Comparison of ENCODE assay signal across 14 mouse cellular contexts in genomic region chr6:145906096-145906890, GRCm38 (mm10). TPM values are rescaled to one million over a fixed set of nuclear protein-coding genes. Genes with fewer than 3 reads are reported as not detected.
DNase-seq lines count a peak whose midpoint lies in the region; ATAC-seq lines count a peak whose summit lies in the region.
"Had no signal": no experiment of that assay in that cellular context is flagged by ENCODE, and none has a peak within 500 bp of the region (broad histone marks: within the 10 kb centered on the region; RNA-seq: fewer than 3 reads in every experiment).

No protein-coding gene starts in this region.

- DNase-seq in heart, postnatal 10 days: peak; percentile 18 to 42
- no peak for DNase-seq in heart, adult 18-20 months
- peak; percentile 58 for DNase-seq in MN1 (ENCODE audit: low spot score)
- DNase-seq in adrenal gland, postnatal 25 days: peak; percentile 57
- peak; percentile 12 to 32 for DNase-seq in kidney, postnatal 4 days
- DNase-seq in urinary bladder, adult 2 months (ENCODE audit: low spot score): no peak
- no peak for DNase-seq in ovary, postnatal 10 days (ENCODE audit: low spot score)
- DNase-seq: embryo, embryonic 11 days; lung, embryonic 14.5 days; thymus, postnatal 4 days had no signal

- H3K36me3 ChIP-seq in hindbrain, embryonic 16.5 days (ENCODE audit: control insufficient read depth, insufficient read depth, low read length): no peaks in the 10 kb centered on the region
- H3K36me3 ChIP-seq: heart, embryonic 15.5 days had no signal

- no peak for ATAC-seq in hindbrain, embryonic 16.5 days

- no peak overlapping the region for H3K27ac ChIP-seq in hindbrain, embryonic 16.5 days (ENCODE audit: low read depth, low read length)
- H3K27ac ChIP-seq: heart, embryonic 15.5 days had no signal

- no peak overlapping the region for H3K4me3 ChIP-seq in hindbrain, embryonic 16.5 days (ENCODE audit: low read length)
- H3K4me3 ChIP-seq: erythroblast, embryonic 14.5 days; heart, embryonic 15.5 days; megakaryocyte, embryonic 14.5 days had no signal

- no peak overlapping the region for H3K9ac ChIP-seq in hindbrain, embryonic 16.5 days (ENCODE audit: low read depth, low read length)
- H3K9ac ChIP-seq: heart, embryonic 15.5 days; lung, embryonic 14.5 days had no signal

- intact Hi-C loops in heart, postnatal 10 days (cut with DNase I): no loop called here

- H3K27me3 ChIP-seq in hindbrain, embryonic 16.5 days (replicated peaks; ENCODE audit: control insufficient read depth, insufficient read depth, low read length): no peaks in the 10 kb centered on the region
- H3K27me3 ChIP-seq: heart, embryonic 15.5 days; megakaryocyte, embryonic 14.5 days had no signal

- H3K4me2 ChIP-seq in hindbrain, embryonic 16.5 days (ENCODE audit: low read length): no peak overlapping the region
- H3K4me2 ChIP-seq: heart, embryonic 15.5 days; lung, embryonic 14.5 days had no signal

- H3K4me1 ChIP-seq in hindbrain, embryonic 16.5 days (ENCODE audit: control insufficient read depth, insufficient read depth, low read depth, low read length): no peaks in the 10 kb centered on the region

- WGBS in hindbrain, embryonic 16.5 days: 74% methylated on average over 7 of the region's 7 CpGs

- H3K9me3 ChIP-seq in hindbrain, embryonic 16.5 days (ENCODE audit: control insufficient read depth, low read length): no peaks in the 10 kb centered on the region
- H3K9me3 ChIP-seq: heart, embryonic 15.5 days; megakaryocyte, embryonic 14.5 days had no signal

RNA-seq across cellular contexts. Expression of gene Sspn, which starts 25.1 kb away (rescaled TPM):
- total RNA-seq in heart, postnatal 10 days (2021): 100 to 1,000 TPM; 122 to 147 TPM
- total RNA-seq in heart, adult 18-20 months (2021): 100 to 1,000 TPM in 1 of 2 experiments, 10 to 100 TPM in 1; 99.7 to 102 TPM
- 10.8 and 18.3 TPM in 2 replicates for total RNA-seq in adrenal gland, postnatal 25 days (2021)
- 34.5 and 54.4 TPM in 2 replicates for polyA plus RNA-seq in urinary bladder, adult 2 months (2012; rRNA removed)
- 5.8 and 6.4 TPM in 2 replicates for polyA plus RNA-seq in hindbrain, embryonic 16.5 days (2015; fragmentation: Nextera tagmentation; extraction: Ambion mirVana)
- polyA plus RNA-seq: erythroblast, embryonic 14.5 days had no signal

RNA-seq across cellular contexts. Expression of gene Bhlhe41, which starts 40.9 kb away (rescaled TPM):
- 10 to 100 TPM; 15.9 to 17.4 TPM for total RNA-seq in heart, postnatal 10 days (2021)
- 10 to 100 TPM; 11.4 to 15.8 TPM for total RNA-seq in heart, adult 18-20 months (2021)
- total RNA-seq in adrenal gland, postnatal 25 days (2021): 12.3 and 16.2 TPM in 2 replicates
- 13.3 and 23.9 TPM in 2 replicates for polyA plus RNA-seq in urinary bladder, adult 2 months (2012; rRNA removed)
- polyA plus RNA-seq in hindbrain, embryonic 16.5 days (2015; fragmentation: Nextera tagmentation; extraction: Ambion mirVana): 7.8 and 8.1 TPM in 2 replicates

Comparison
In these comparisons a context has a peak if more than half of its experiments do, and no peak if none do; other contexts are left out.
1. DNase-seq: peak in heart, postnatal 10 days (2 of 2), MN1 (single experiment), adrenal gland, postnatal 25 days (single experiment) and kidney, postnatal 4 days (2 of 2); none in heart, adult 18-20 months (0 of 2), urinary bladder, adult 2 months (single experiment) and ovary, postnatal 10 days (single experiment).